Mouse (Mus musculus) brain, embryonic 14.5 days (tissue): ENCODE data around the gene Prox1.

Source experiments
- CTCF ChIP-seq: fragments of 200-500 bp; IDR thresholded peaks from 2 replicates; pipeline ENCODE4 v1.5.1; 2012; ENCODE audit warnings: inconsistent platforms, mild to moderate bottlenecking, moderate library complexity, borderline replicate concordance; ENCODE audit not compliant: insufficient read depth, insufficient read length; ENCODE audit errors: extremely low read depth
- POLR2A ChIP-seq: fragments of 200-500 bp; IDR thresholded peaks from 2 replicates; pipeline ENCODE4 v1.6.1; 2012; ENCODE audit warnings: mild to moderate bottlenecking, inconsistent platforms, borderline replicate concordance; ENCODE audit not compliant: poor library complexity, insufficient read depth, insufficient read length, severe bottlenecking; ENCODE audit errors: extremely low read depth

DNA sequence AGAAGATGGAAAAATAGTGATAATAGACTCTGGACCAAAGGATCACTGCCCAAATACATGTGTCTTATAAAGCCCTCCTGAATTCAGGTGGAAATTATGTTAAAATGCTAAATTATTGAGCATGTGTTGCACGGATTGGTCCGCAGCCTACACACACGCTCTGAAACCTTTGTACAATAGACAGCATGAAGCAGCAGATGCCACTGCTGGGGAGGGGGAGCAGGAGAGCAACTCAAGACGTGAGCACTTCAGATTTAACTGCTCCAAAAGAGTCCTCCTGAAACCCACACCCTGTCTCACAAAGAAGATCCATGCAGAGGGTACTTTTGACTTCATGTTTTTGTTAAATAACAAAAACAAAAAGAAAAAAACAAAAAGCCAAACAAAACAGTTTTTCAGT, 5.0 kb downstream of the Prox1 start:
- TF ChIP-seq CTCF = no peak
- no peak for TF ChIP-seq POLR2A
